Mouse (Mus musculus): ENCODE data around the gene Cldn34c2.
"Not testable (repeated sequence)": the region's sequence is repeated elsewhere in the genome, so short reads cannot be mapped to it uniquely, and the experiment has no call there.

Cldn34c2 gene

GRCm38 (mm10) chrX:123581400-123581799 lies at the start of gene Cldn34c2:
TSS of gene Cldn34c2 (plus strand) at chrX:123581700.
- not testable (repeated sequence) for DNase-seq (ENCODE audit: low read depth, low spot score)

GRCm38 (mm10) chrX:123551378-123551777 lies 30.1 kb upstream of the Cldn34c2 start:
- DNase-seq (ENCODE audit: low read depth, low spot score): not testable (repeated sequence)

DNA sequence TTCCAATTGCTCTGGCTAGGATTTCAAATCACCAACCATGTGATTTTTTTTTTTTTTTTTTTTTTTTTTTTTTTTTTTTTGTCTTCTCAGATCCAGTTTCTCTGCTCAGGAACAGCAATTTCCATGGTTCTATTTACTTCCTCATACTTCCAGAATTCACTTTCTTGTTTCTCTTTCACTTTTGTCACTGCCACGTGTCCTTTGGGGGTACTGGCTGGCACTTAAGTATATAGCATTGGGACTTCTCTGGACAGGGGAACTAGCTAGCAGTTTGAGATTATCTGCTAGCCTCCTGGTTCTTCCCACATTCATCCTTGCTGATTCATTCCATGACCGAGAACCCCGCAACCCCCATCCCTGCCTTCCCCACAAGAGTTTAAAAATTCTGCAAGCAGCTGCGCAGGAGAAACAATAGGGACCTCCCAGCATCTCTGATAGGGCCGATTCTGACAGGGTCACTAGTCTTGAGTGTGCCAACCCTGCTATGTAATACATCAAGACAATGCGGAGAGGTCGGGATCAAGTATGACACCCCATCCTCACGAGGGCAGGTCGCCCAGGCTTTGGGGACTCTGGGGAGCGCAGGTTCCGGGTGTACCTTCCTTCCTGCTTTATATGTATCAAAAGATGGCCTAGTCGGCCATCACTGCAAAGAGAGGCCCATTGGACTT lies 30.8 kb downstream of the Cldn34c2 start:
- not testable (repeated sequence) for DNase-seq (ENCODE audit: low read depth, low spot score)

All from mesoderm, embryonic 11.5 days (tissue).